Mouse (Mus musculus) frontal cortex, adult (tissue): ENCODE measurements at regions not wholly inside any gene's neighbourhood (a gene's known extent, or its start where the extent isn't known, plus 50 kb on each side); places are given as distances from the start of the nearest gene placed in this dataset.
A peak's percentile ranks its signal among the peaks of the same experiment; 100 is the strongest.

Experiments used
- ATAC-seq: cut with Nextera tagmentation; 2 replicates; pipeline ENCODE4 v1.9.2; 2017; ENCODE audit warnings: mild to moderate bottlenecking, moderate library complexity, mixed read lengths; ENCODE audit not compliant: low TSS enrichment

DNA sequence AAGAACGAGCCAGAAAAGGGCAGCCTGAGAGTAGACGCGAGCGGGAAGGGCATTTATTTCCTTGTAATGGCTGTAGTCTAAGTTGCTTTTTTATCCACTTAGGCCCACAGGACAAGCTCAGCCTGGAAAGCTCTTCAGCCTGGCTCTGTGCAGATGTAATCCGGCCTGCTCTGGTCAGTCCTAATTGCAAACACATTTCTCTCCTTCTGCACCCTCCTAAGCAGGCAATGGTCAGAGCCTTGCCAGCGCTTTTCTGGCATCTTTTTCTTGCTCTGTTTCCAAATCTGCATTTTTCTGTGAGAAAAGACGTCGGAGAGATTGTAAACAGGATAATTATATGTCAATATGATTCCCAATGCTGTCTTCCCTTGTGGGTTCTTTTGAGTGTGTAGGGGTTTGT lies 224.3 kb upstream of the Tank start:
- no peak for ATAC-seq

DNA sequence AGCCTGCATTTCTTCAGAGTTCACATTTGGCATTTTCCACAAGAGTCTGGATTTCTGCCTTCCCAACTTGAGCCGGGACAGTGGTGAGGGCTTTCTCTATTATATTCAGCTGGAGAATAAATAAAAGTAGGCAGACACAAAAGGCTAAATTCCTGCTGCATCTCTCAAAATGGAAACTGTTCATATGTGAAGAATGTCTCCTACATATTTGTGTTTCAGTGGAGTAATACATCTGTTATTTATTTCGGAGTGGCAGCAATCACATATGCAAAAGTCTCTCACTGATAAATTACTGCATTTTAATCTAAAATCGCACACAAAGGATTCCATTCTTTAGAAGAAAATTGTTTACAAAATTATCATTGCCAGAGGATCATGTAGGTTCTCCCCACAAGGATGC lies 230.9 kb upstream of the Tank start:
- ATAC-seq, result no peak

DNA sequence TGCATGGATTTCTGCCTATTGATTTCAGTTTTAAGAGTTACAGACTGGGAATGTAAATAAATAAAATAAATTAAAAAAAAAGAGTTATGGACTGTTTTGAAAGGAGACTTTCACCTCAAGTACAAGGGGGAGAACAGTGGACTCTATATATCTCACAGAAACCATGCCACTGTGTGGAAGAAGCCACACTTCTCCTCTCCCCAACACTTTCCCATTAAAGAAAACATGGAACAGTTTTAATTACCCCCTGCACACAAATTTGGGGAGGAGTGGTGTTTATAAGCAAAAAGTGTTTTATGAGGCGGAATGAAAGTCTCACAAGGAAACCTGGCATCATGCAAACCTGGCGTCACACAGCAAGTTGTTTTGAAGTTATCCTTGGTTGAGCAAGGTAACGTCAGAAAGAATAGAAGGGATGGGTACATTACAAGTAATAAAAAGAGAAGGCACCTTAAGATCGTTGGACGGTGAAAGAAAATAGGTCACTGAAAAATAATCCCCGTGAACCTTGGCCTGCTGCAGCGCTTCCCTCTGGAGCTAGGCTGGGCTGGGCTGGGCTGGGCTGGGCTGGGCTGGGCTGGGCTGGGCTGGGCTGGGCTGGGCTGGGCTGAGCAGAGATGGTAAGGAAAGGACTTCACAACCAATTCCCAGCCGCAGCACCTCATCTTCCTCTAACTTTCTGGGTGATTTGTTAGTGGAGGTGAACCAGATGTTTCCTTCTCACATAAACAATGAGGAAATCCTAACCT lies 232.2 kb upstream of the Tank start:
- ATAC-seq, result no peak

DNA sequence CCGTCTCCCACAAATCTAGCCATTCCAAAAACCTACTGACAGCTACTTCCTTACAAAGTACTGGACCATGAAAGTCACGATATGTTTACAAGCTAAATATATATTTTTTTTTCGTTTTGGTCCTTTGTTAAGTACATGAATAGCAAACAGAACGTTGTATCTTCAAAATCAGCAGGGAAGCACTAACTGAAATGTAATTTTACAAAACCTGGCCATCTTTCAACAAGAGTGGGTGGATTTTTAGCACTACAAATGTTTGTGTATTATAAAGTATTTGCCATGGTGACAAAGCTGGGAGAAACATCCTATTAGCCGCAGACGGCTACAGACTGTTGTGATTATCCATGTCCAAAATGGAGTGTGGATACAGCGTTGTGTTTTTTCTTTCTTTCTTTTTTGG lies 233.1 kb upstream of the Tank start:
- ATAC-seq, result no peak

DNA sequence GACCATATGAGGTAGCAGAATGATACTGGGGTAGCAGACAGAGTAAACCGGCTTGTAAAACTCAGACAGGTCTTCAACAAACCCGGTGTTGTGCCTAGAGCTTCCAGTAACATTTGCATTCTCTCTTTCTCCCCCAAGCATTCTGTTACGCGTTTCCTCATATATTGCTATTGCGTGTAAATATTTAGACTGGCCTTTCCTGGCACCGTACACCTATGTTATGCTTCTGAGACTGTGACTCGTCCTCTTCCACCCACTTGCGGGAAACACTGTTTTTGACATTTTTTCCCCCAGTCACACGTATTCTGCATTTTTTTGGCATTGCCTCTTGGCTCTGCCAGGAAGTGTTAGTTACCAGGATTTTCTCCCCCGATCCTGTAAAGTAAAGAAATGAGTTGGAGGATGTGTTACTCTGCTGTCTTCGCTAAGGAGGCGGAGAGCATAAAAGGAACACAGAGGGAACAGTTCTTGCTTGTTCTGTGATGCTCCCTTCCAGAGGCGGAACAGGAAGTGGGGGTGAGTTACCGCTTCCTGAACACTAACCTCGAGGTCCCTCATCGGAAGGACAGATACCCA lies 233.7 kb upstream of the Tank start:
- peak; percentile 99 for ATAC-seq

DNA sequence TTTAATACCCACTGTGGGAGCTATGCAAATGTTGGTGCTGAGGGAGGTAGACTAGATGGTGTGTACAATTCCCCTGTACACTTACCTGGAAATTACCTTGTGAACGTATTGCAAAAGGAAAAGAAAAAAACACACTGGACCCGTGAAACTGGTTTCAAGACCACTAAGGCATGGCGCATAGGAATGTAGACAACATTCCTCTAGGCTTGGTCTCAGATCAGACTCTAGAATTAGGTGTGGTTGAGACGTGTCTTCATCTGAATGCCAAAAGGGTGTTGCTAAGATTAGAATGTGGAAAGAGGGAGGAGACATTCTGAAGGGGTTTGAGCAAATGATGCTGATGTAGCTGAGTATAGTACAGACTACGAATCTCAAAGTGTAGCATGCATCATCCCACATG lies 237.1 kb upstream of the Tank start:
- no peak for ATAC-seq

DNA sequence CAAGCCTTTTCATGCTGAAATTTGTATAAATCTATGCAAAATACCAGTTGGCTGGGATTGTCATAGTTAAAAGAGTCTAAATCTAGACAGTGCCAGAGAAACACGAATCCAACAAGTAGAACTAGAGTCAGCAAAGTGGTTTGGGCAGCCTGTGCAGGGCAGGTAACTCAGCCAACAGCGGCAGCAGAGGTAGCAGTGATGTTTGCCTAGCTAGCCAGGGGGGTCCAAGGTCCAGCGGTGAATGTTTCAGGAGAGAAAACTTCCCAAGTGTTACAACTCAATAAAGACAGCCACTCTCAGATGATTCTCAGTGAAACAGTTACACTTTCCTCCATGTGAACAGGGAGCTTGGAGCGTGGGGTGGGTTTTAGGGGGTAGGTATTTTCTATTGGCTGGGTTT lies 259.2 kb upstream of the Tank start:
- ATAC-seq, result no peak

DNA sequence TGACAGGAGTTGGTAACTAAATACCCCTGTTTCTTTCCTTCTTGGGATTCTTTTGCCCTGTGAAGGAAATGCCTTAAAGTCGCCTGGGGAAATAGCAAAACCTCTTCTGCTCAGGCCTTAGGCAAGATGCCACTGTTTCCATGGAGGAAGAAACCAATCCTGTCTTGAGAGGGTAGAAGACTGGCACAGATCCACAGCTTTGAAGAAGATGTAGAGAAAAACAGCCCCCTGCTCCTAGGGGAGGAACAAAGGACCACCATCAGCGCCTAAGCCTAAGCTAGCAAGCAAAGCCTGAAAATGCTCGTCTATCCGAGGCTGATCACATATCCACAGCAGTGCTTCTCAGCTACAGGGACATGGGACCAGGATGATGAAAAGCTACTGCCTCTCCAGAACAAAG lies 268.0 kb upstream of the Tank start:
- no peak for ATAC-seq

DNA sequence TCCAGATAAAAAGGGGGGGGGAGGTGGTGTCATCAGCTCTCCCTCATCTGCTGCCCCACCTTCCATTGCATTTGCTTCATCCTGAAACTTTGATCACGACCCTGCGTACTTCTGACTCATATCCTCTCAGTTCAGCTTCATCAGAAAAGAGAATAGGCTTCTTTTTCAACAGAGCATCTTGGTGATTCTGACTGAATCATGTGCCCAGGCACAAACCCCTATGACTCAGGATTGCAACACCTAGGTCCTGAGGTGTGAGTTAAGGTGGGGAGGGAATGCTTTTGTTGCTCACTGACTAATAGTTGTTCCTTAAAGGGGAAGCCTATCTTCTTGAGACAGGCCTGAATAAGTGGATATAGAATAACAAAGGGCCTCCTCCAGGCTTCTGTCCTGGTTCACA lies 269.2 kb upstream of the Tank start:
- no peak for ATAC-seq

DNA sequence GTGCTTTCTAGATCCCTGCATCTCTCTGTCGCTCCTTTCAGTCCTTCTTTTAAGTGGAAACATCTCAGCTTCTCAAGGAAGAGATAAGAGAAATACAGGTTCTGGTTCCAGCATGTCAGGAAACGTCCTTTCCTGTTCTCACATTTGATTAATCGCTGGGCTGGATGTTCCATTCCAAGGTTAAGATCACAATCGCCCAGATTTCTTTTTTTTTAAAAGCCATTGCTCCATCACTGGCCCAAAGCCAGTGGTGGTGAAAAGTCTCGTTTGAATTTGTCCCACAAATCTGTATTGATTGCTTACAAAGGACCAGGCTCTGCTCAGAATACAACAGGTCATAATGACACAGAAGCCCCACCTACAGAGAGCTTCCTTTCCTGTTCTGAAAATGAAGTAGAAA lies 281.2 kb upstream of the Tank start:
- no peak for ATAC-seq

DNA sequence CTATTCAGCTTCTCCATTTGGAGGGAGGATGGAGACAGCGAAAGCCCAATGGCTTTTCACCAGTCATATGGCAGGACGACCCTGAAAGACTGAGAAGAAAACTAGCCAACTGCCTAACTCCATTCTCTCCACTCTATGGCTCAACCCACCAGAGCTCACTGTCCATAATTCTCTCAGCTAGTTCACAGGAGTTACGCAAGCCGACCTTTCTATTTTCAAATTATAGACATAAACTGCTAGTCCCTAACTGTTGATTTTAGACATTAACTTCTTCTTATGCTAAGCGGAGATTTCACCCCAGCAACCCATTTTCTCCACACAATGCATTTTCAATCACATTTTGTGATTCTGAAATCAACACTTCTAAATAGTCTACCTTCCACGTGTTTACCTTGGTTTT lies 281.8 kb upstream of the Tank start:
- ATAC-seq, result no peak

DNA sequence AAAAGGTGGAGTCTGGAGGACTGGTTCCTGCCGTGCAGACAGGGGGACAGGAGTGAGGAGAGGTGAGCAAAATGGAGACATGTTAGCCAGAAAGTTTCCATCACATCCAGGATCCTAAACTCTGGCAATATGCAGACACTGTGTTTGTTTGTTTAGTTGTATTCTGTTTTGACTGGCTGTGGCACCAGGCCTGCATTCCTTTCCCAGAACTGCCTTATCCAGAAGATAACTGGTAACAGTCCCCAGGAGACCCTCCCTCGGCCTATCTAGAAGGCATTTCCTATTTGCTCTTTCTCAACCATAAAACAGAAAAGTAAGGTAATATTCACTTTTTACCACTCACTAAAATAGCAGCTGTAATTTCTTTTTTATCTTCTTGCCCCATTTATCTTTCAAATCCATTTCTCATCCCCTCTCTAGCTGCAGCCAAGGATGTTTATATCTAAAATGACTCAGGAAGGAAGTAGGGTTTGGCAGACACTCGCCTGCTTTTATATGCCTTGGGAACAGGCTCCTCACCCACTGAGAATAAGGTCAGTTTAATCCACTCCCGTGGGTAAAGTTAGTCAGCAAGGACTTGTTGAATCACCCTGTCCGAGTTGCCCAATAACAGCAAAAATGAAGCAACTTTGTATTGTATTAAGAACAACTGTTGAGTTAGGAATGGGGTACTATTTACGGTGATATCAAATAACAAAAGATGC lies 283.0 kb upstream of the Tank start:
- no peak for ATAC-seq

DNA sequence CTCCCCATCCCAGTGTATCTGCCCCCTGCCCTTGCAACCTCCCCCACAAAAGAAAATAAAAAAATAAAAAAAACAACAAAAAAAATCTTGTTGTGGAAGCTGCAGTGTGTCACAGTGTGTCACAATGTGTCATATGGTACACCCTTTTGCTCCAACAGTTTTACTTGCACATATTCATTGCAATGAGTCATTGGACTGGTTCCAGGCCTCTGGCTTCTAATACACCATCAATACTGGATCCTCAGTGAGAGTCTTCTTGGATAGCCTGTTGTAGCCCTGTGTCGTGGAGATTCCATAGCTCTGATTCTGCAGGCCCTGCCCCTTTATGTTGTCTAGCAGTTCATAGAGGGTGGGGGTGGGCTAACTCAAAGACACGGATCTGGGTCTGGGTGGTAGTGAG lies 290.1 kb upstream of the Tank start:
- ATAC-seq, result no peak

DNA sequence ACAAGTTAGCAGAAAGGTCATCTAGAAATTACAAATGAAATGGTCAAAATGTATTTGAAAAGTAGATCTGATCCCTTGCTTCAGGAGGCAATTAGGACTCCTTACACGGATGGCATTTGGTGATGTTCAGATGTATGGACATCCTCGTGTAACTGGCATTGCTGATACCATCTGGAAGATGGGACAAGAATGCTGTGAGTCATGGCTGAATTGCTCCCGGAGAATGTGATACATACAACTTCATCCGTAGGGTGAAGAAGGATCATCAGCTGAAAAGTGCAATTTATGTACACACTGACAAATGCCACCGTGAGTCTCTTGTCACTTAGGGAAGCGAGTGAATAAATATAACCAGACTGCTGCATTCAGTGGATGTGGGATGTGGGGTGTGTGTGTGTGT lies 293.7 kb upstream of the Tank start:
- ATAC-seq, result peak; percentile 18; the same call in 1 of the 2 replicates

DNA sequence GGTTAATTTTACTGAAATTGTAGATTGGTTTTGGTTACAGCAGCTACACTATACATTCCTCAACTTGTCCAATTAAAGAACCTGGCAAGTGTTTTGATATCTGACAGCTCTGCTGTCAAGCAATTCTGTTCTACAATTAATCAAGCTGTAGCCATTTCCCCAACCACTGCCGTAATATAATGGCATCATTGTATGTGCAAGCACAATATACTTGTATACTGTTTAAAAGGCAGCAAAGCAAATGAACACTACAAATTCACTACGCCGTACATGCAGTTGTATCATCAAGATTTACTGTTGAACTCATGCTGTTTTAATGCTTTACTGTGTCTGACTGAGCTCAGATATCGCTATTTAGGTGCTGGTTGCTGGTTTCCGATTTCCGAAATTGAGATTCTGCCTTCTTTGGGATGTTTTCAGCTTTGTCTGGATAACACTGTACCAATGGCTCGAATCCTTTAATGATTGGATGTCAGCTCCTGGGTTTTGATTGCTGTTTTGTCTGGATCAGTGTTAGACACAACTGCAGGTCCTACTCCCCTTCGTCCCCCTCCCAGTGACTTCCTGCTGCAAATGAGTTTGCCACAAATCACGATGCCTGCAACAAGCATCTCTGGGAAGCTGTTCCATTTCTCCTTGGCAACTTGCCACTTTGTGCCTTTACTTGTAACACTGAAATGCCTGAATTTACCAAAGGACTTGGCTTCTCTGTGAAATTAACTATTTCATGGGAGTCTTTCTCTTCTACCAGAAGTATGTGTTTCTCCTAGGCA lies 294.4 kb upstream of the Tank start:
- ATAC-seq, result no peak; the same call in 1 of the 2 replicates

DNA sequence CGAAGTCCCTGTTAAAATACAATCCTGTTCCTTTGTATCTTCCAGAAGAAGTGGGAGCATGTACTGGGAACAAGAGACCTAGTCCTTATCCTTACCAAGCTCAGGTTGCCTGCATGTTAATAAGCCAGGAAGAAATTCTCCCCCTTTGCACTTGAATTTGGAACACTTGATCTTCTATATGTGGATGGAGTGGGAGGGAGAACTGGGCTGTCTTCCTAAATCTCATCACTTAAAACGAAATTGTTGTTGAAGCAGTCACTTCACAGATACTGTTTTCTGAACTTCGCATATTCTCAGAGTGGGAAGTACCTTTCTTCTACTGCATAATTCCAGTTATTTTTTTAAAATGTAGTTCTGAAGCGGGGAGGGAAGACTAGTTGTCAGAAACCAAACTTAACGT lies 305.7 kb upstream of the Tank start:
- peak; percentile 93 for ATAC-seq

DNA sequence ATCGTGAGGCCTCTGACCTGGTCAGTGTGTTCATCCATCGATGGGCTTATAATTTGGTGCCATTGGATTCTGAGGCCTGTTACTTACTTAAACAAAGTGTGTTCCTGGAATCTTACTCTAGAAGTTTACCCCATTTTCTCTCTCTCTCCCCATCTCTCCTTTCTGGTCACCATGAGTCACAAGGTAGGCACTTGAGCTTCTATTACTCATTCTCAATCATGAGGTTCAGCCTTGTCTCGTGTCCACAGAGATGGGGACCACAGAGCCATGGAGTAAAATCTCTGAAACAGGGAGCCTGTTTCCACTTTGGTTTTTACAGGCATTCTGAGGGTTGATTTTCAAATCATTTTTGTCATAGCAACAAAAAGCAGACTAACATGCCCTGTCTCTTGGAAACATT lies 304.7 kb upstream of the Rbms1 start:
- ATAC-seq, result no peak

DNA sequence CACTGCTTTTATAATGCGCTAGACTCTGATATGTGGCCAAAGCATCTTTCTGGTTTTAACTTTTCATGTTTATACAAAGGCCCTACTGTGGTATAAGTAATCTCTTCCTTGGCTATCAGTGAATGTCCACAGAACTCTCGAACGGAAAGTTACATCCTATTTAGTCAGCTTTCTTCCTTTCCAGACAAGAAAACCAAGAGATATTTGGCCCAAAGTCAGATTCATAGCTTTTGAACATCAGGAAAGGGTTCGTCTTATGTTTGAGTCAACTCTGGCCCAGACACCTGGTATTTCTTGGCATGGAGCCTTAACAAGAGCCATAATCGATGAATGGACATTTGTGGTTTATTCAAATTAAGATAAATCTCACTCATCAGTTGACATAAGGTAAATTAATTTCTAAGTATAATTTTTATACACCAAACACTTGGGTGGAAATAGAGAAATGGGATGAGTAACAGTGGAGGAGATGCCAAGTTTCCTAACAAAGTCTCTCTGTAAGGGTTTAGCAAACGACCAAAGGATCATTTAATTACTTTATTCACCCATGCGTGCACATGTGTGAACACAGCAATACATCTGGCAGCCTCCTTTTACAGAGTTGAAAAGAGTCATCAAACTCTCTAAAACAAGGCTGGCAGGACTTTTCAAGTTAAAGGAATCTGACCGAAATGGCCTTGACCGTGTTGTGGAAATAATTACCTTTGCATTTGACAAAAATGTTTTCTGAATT lies 287.2 kb upstream of the Rbms1 start:
- no peak for ATAC-seq

DNA sequence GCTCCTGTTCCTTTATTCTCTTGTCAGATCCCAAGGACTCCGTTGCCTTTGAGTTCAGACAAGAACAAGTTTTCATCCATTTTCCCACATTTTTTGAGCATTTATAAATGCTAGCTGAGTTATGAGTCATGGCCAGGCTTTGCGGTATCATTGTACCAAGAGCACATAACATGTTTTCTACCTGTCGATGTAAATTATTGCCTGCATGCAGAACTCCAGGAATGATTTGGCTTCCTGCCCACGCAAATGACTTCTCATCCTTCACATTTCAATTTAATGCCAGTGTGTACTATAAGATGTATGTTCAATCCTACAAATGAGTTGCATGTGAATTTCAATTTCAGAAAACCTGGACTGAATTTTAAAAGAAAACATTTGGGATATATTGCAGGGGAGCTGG lies 285.0 kb upstream of the Rbms1 start:
- no peak for ATAC-seq

DNA sequence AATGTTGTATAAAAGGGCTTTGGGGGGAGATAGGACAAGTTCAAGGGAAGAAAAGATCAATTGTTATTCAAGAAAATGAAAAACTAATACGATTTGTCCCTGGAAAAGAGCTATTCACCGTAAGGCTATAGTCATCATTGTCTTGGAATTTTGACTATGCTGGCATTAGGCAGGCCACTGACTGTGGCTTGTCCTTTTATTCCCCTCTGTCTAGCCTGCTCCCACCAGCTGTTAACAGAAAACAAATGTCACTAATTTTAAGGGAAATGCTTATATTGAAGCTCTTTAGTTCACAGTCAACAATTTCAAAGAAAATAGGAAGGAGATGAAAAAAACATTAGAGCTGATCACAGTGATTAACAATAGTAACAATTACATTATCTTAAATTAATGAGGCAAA lies 284.3 kb upstream of the Rbms1 start:
- ATAC-seq, result no peak

DNA sequence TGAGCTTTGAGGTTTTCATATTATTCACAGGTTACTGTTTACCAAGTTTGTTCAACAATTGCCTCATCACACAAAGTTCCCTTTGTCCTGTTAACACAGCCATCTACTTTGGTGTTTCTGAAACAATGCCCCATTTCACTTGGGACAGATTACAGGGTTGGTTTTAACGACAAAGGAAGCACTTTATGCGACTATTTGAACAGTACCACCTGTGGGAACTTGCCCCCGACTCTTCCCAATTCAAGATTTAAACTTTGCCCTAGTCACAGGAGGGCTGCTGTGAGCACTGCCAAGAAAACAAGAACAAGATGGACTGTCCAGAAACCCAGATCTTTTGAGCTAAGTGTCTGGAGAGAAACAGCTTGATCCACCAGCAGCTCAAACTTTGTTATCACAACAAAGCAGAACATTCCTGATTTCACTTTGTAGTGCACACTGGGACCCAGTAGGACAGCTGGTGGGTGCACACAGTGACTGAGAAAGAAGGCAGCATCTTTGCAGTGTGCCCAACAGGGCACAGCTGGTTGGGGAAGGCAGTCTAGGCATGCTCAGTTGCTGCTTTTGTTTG lies 283.8 kb upstream of the Rbms1 start:
- no peak for ATAC-seq

DNA sequence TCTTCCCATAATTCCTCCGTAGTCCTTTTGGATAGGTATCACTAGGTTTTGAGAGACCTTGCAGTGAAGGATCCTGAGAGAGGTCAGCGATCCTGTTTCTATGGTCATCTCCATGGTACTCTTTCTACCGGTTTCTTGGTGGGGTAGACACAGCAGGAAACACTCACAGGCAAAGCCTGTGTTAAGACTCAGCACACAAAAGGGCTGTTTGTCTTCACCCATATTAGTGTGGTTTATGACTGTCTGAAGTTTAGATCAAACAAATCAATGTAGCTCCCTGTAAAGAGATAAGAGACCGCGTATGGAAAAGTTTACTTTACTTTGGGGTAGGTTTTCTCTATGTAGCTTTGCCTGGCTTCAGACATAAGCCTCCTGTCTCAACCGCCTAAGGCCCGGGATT lies 282.5 kb upstream of the Rbms1 start:
- no peak for ATAC-seq
